Mouse (Mus musculus): ENCODE data around the gene Gpc5.

- TF ChIP-seq POLR2A (IDR thresholded peaks at IDR 0.05; ENCODE audit: low read depth, low read length): no peak
- TF ChIP-seq CTCF (IDR thresholded peaks at IDR 0.05; ENCODE audit: borderline replicate concordance, insufficient read depth, low read length): no peak
Measured at GRCm38 (mm10) chr14:115998931-115999330, 906.9 kb downstream of the Gpc5 start.

All from embryonic fibroblast, embryonic 13.5 days (primary cell).